Mouse (Mus musculus): ENCODE data around the gene Aspscr1.

DNA sequence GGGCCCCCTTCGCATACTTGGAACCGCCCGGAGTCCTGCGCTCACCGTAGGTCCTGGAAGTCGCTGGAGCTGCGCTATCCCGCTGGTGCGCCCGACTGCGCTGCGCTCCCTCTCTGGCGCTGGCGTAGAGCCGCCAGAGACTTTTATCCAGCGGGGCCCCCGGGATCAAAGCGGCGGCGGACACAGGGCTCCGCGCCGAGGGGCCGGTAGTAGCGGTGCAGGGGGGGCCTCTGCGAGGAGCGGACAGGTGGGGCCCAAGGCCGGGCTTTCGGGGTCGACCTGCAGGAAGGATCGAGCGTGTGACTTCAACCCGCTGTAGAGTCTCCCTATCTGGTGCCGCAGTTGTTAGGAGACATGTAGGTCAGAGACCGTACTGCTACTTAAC is 11.7 kb upstream of the Aspscr1 start, which contains the start of gene Notum:
- TF ChIP-seq MYOG (IDR thresholded peaks at IDR 0.05; ENCODE audit: control insufficient read depth in 1 of 3, insufficient read depth in 1 of 3, insufficient read length in 2 of 3, low read depth in 2 of 3) (no peak), TCF3 (IDR thresholded peaks at IDR 0.05; ENCODE audit: insufficient read length, low read depth) (no peak), POLR2A (IDR thresholded peaks at IDR 0.05; ENCODE audit: insufficient read length, low read depth) (no peak)

Measured in myocyte (in vitro differentiated cells).